Mouse (Mus musculus) gastrocnemius, postnatal 10 days (tissue): ENCODE results near the gene Egflam. TPM values are rescaled to one million over a fixed set of nuclear protein-coding genes. Genes with fewer than 3 reads are reported as not detected.

ENCODE experiments used
- DNase-seq: peaks from one replicate; pipeline ENCODE4 v3.0.0; 2021; ENCODE audit warnings: mixed read lengths
- total RNA-seq, 2 experiments: library from RNA; stranded (reverse); gene quantifications; 2 replicates each; pipeline ENCODE4 v1.2.3; 2021

Gene Egflam
- total RNA-seq, 2 experiments from 2014 or later = 17.4 to 21.3 TPM

GRCm38 (mm10) chr15:7216581-7217272 is 181.5 kb downstream of the Egflam start:
- DNase-seq = no peak

DNA sequence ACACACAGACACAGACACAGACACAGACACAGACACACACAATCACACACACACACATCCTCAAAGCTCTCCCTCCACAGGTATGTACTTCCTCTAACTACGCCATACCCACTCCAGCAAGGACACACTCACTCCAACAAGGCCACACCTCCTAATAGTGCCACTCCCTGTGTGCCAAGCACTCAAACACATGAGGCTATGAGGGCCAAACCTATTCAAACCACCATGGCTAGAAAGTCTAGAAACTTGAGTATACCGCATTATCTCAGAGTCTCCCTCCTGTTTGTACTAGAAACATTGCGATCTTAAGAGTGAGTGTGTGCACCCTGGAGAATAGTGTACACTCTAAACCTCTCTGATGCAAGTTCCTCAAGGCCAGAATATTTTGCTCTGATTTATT is 182.3 kb downstream of the Egflam start:
- DNase-seq = no peak

- DNase-seq = peak; percentile 65
Observed at GRCm38 (mm10) chr15:7213683-7214082, 184.5 kb downstream of the Egflam start.

GRCm38 (mm10) chr15:7208180-7208579 is 190.0 kb downstream of the Egflam start:
- DNase-seq = no peak

DNA sequence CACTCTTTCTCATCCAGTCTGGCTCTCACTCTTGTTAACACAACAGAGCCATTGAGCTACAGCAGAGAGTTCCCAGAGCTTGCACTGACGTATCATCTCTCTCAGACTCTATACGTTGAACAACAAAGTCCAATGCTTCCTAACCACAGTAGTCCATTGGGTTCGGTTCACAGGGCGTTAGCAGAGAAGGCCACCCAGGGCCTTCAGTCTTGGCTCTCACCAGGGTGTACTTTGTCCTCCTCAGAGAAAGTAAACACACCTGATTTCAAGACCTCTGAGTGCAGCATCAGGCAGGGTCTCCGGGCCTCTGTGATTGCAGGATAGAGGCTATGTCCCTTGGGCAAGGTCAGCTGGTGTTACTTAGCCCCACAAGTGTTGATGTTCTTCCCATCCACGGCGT is 190.9 kb downstream of the Egflam start:
- no peak for DNase-seq

DNA sequence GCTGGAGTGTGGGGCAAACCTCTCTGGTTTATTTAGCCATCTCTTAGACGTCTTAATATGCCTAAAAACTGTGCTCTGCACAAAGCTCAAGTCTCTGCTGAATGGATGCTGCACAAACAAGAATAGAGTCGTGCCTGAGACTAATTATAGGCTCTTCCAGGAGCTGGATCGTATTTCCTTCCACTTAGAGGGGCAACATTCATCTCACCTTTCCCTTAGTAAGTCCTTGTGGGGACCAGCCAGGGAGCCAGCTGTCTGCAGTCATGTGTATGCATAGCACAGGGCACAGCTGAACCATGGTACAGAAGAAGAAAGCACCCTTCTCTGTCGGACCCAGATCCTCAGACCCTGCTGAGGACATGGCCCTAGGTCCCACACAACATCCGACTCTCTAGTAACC is 192.1 kb downstream of the Egflam start:
- DNase-seq = no peak

- no peak for DNase-seq
Observed at GRCm38 (mm10) chr15:7204917-7205316, 193.3 kb downstream of the Egflam start.

GRCm38 (mm10) chr15:7203606-7204330 is 194.4 kb downstream of the Egflam start:
- DNase-seq = peak; percentile 68

DNA sequence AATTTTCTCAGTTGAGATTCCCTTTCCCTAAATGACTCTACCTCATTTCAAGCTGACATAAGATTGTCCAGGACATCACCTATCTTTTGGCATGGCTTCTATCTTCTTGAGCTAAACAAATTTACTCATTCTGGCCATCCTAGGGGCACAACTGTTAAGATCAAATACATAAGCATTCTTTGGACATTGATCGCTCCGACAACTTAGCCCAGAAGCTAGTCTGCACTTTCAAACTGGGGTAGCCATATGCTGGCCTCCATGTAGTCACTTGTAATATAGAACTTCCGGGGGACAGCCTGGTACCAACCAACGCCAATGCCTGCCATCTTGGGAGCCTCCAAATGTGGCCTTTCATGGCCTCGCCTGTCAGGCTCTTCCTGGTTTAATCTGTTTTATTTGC is 195.2 kb downstream of the Egflam start:
- no peak for DNase-seq

DNA sequence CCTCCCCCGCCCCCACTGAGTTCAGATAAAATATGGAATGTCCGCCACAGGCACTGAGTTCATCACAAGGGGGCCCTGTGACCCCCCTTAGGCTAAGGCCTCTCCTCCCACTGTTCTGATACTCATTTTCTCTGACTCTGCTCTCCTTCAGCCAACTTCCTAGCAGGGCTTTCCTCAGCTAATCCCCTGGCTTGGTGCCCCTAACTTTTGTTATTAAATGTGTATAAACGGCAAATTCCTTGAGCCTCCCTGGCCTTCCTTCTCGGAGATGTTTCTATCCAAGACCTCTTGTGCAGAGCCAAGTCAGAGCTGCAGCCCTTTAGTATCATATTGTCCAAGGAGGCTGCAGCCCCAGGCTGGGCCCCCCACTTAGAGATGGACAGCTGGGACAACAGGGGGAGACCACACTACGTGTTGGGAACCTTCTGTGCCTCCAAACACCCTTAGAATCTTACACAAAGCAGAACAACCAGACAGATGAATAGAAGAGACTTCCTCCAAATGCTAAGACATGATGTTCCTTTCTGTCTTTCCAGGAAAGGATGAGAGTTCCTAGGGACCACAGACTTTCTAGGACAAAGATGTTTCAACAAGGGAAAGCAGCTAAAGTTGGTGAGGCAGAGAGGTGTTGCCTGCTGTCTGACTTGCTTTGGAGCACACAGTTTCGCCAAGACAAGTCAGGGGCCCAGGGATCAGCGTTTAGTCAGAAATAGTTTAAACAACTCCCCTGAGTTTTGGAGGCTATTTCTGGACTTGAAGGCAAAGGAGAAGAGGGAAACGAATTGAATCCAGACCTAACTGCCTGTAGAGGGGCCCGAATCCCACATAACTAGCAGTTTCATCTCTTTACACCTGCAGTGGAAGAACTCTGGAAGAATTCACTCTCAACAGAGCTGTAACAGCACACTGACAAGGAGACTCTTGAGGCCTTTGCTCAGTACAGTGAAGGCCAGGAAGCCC is 196.5 kb downstream of the Egflam start:
- peak; percentile 39 for DNase-seq

DNA sequence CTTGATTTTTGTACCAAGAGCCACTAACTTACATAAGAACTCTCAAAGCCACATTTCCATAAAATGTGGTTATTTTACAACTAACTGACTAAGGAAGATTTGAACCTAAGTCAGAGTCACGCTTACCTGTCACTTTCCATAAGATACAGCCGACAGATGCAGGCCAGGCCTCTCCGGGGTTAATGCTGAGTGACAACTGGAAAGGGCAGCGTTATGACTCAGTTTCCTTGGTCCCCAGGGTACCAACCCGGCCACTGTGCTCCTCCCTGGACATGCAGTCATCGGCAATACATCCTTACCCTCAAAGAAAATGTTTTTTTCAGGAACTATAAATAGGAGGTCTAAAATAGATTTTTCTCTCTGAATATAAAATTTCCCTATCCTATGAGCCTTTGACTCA is 197.9 kb downstream of the Egflam start:
- no peak for DNase-seq

GRCm38 (mm10) chr15:7198816-7199215 is 199.4 kb downstream of the Egflam start:
- no peak for DNase-seq

GRCm38 (mm10) chr15:7197652-7198445 is 200.3 kb downstream of the Egflam start:
- DNase-seq = no peak

DNA sequence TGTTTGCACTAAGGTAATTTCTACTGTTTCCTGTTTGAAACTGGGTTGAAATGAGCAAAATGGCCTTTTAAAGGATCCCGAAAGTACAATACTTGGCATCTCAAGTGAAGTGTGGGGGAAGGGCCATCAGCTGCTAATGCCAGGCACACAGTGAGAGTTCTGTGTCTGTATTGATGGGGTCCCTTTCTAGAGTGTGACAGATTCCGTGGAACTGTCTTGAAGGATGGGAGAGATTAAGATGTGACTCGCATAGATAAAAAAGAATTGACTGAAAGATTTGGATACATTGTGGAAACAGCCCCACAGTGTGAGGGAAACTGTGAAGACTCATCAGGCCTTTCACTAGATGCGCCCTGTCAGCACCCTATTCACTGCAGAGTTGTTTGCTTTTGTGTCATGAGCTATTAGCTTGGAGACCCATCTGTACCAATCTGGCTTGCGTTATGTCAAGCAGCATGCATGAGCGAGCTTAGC is 203.4 kb downstream of the Egflam start:
- no peak for DNase-seq

- no peak for DNase-seq
Observed at GRCm38 (mm10) chr15:7194147-7194720, 204.0 kb downstream of the Egflam start.

- no peak for DNase-seq
Observed at GRCm38 (mm10) chr15:7192582-7192981, 205.6 kb downstream of the Egflam start.

GRCm38 (mm10) chr15:7191074-7191473 is 207.1 kb downstream of the Egflam start:
- no peak for DNase-seq

DNA sequence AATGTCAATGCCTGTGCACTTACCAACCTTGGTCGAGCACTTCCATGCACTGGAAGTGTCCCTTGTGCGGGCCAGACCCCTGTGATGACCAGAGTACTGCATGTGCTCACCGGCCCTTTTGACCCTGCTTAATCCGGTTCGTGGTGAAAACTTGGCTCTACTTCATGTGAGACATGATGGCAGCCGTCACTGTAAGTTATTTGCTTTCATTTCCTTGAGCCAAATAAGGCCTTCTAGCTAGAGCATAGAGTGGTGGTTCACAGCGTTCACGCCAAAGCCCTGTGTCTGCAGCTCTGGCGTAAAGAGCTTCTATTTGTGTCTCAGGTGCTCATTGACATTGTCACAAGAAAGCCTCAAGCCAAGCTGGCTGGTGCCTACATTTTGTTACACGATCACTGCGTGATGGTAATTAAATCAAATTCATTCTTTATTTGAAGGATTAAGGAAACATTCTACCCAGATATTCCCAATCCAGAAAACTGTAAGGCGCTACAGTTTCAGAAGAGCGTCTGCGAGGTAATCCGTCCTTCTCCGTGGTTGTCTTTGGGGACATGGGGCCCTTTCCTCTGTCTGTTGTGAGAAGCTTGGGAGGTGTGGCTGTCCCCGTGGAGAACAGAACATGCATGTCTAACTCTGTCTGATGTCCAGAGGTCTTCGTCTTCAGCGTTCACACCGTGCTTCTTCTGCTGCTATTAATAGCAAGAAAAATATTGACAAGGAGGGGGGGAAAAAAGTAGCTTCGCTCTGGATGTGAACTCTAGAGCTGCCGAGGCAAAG is 208.3 kb downstream of the Egflam start:
- DNase-seq = no peak

GRCm38 (mm10) chr15:7187682-7188081 is 210.5 kb downstream of the Egflam start:
- no peak for DNase-seq

DNA sequence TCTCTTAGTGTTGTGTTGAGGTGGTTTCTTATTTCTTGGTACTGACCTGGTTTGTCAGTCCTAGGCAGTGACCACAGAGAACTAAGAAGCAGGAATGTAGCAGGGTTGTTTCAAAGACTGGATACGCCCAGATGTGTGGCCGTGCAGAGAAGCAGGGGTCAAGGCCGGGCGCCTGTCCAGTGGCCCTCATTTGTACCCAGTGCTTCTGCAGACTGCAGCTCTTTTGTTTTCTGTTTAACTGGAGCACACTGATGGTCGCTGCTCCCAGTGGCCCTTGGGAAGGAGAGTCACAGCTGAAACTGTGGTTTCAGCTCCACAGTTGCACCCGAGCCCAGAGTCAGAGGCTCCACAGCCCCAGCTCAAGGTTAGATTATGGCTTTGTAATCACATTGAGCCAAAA is 217.6 kb downstream of the Egflam start:
- no peak for DNase-seq

DNA sequence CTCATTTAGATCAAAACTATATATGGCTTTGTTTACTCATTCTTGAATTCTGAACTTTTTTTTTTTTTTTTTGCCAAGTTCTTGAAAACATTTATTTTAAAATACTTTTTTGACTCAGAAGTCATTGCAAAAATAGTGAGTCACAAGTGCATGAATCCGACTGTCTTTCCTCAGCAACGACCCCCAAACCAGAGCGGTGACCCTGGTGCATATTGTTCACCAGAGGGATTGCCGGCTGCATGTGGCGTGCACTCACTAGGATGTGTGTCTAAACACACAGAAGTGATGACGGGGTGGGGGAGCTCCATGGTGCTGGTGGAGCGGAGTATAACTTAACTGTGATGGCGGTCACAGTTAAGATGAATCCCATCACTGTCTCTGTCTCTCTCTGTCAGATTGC is 224.4 kb downstream of the Egflam start:
- DNase-seq = no peak
